Mouse (Mus musculus): ENCODE data around the gene 1700034J05Rik. TPM values are rescaled to one million over a fixed set of nuclear protein-coding genes. Genes with fewer than 3 reads are reported as not detected.

Gene 1700034J05Rik
- polyA plus RNA-seq, 1 experiment: not detected

GRCm38 (mm10) chr6:146907795-146908190 is 46.4 kb downstream of the 1700034J05Rik start:
- peaks cover 4% of the 10 kb centered on the region for H3K4me1 ChIP-seq (ENCODE audit: control insufficient read depth, insufficient read depth, low read length)
- H3K4me3 ChIP-seq (ENCODE audit: insufficient read depth, low read depth, low read length): no peak overlapping the region
- TF ChIP-seq POLR2A (IDR thresholded peaks at IDR 0.05; ENCODE audit: insufficient read depth, low read depth, low read length) (no peak), CTCF (IDR thresholded peaks at IDR 0.05; ENCODE audit: insufficient read depth, low read depth, low read length) (no peak)
- WGBS: 95% methylated on average over 1 of the region's 1 CpGs
- no peak overlapping the region for H3K27ac ChIP-seq (ENCODE audit: insufficient read depth, low read depth, low read length)

DNA sequence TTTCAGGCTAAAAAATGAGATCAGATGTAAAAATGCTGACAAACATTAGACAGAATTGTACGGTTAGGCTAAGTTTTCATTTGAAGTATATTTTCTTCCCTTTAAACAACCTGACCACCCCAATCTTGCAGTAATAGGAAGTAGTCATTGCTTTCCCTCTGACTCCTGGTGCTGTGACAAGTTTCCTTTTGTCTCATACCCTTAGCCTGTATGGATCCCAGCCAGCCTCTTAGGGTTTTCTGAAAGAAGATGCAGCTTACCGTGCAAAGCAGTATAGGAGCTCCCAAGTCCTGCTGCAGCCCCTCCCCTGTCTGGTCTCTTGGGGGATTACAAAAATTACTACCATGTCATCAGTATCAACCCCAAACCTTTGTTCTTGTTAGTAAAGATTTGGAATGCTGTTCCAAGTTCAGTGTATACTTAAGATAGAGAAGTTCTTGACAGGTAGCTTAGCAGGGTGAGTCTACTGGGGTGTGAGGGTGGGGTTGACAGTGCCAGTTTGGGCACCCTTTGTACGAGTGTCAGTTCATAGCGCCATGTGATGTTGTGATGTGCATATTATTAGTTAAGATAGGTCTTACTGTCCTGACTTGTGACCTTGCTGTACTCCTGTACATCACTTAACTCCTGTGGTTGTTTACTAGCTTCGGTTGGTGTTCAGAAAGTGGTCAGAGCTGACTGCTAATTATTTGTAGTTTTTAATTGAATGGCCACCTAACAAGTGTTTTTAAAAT is 47.0 kb downstream of the 1700034J05Rik start:
- Histone ChIP-seq H3K4me3 (ENCODE audit: insufficient read depth, low read depth, low read length) (no peak overlapping the region), H3K4me1 (ENCODE audit: control insufficient read depth, insufficient read depth, low read length) (peaks cover 4% of the 10 kb centered on the region), H3K27ac (ENCODE audit: insufficient read depth, low read depth, low read length) (no peak overlapping the region)
- TF ChIP-seq CTCF (IDR thresholded peaks at IDR 0.05; ENCODE audit: insufficient read depth, low read depth, low read length) (no peak), POLR2A (IDR thresholded peaks at IDR 0.05; ENCODE audit: insufficient read depth, low read depth, low read length) (no peak)
- WGBS: 73% methylated on average over 5 of the region's 5 CpGs

DNA sequence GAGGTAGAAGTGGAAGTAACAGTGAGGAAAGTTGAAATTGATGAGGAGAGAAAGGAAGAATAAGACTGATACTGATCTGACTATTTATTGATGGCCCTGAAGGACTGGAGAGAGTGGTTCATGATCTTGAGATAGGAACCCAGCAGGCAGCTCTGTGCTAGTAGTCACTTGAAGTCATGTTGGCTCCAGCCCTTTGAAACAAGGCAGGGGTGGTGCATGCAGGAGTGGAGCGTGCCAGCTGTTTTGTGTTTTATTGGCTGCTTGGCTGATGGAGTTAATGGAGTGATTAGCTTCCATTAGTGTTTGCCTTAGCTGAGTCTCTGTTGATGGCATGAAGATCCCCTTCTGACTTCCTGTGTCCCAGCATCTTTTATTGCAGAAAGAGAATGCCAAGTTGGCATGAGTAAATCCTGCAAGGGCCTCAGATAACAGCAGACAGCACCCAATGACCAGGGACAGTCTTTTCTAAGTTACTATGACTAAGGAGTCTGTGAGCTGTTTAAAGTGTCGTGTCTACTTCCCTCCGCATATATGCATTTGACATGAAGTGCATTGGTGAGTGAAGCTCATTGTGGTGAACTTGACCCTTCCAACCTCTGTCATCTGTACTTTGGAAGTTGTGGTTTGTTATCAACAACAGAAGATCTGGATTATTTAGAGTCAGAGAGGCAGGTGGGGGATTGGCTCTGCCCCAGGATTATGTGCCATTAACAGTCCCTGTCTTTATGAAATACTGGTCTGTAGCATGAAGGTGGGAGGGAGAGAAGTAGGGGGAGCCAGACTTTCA is 48.0 kb downstream of the 1700034J05Rik start:
- H3K4me1 ChIP-seq (ENCODE audit: control insufficient read depth, insufficient read depth, low read length): peaks cover 5% of the 10 kb centered on the region
- H3K4me3 ChIP-seq (ENCODE audit: insufficient read depth, low read depth, low read length): no peak overlapping the region
- no peak overlapping the region for H3K27ac ChIP-seq (ENCODE audit: insufficient read depth, low read depth, low read length)
- 86% methylated on average over 3 of the region's 3 CpGs for WGBS
- TF ChIP-seq POLR2A (IDR thresholded peaks at IDR 0.05; ENCODE audit: insufficient read depth, low read depth, low read length): no peak

- H3K4me1 ChIP-seq (ENCODE audit: control insufficient read depth, insufficient read depth, low read length): 0 out of 2 replicates have a peak, but pooled peaks cover 2% of the 10 kb centered on the region
- TF ChIP-seq CTCF (IDR thresholded peaks at IDR 0.05; ENCODE audit: insufficient read depth, low read depth, low read length): no peak
- TF ChIP-seq POLR2A (IDR thresholded peaks at IDR 0.05; ENCODE audit: insufficient read depth, low read depth, low read length): no peak
- H3K4me3 ChIP-seq (ENCODE audit: insufficient read depth, low read depth, low read length): no peak overlapping the region
- no peak overlapping the region for H3K27ac ChIP-seq (ENCODE audit: insufficient read depth, low read depth, low read length)
- 85% methylated on average over 3 of the region's 3 CpGs for WGBS
These were observed 49.5 kb downstream of the 1700034J05Rik start for GRCm38 (mm10) chr6:146904707-146905106.

DNA sequence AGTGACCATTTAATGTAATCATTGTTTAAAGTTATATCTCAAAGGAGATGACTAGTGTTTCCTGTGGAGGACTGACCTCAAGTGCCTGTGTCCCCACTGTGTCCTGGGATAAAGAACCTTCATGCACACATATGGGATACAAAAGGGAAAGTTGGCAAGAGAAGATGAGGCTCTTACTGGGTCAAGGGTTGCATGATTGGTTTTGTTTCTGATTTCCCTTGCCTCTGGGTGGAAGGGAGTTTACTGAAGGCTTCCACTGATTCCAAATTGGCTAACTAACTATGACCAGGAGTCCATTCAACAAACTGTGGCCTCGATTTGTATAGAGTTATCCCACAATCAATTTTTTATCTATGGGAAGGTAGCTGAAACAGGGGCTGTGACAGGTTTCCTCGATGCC is 50.6 kb downstream of the 1700034J05Rik start:
- TF ChIP-seq CTCF (IDR thresholded peaks at IDR 0.05; ENCODE audit: insufficient read depth, low read depth, low read length): no peak
- TF ChIP-seq POLR2A (IDR thresholded peaks at IDR 0.05; ENCODE audit: insufficient read depth, low read depth, low read length): no peak
- Histone ChIP-seq H3K4me3 (ENCODE audit: insufficient read depth, low read depth, low read length) (no peak overlapping the region), H3K27ac (ENCODE audit: insufficient read depth, low read depth, low read length) (no peak overlapping the region), H3K4me1 (ENCODE audit: control insufficient read depth, insufficient read depth, low read length) (0 out of 2 replicates have a peak, but pooled peaks cover 2% of the 10 kb centered on the region)
- 88% methylated on average over 2 of the region's 2 CpGs for WGBS

GRCm38 (mm10) chr6:146901929-146902328 is 52.3 kb downstream of the 1700034J05Rik start:
- TF ChIP-seq POLR2A (IDR thresholded peaks at IDR 0.05; ENCODE audit: insufficient read depth, low read depth, low read length): no peak
- TF ChIP-seq CTCF (IDR thresholded peaks at IDR 0.05; ENCODE audit: insufficient read depth, low read depth, low read length): no peak
- 89% methylated on average over 4 of the region's 4 CpGs for WGBS
- Histone ChIP-seq H3K4me1 (ENCODE audit: control insufficient read depth, insufficient read depth, low read length) (0 out of 2 replicates have a peak, but pooled peaks cover 6% of the 10 kb centered on the region), H3K4me3 (ENCODE audit: insufficient read depth, low read depth, low read length) (no peak overlapping the region), H3K27ac (ENCODE audit: insufficient read depth, low read depth, low read length) (no peak overlapping the region)

Other genes starting within 250 kb of the 1700034J05Rik start
- gene Stk38l, start 229.4 kb downstream of the 1700034J05Rik start, polyA plus RNA-seq (2012; ENCODE audit: insufficient read depth, insufficient read length, low replicate concordance, missing spikeins): not detected in 2 replicates
- not detected in 2 replicates for gene Arntl2, start 158.4 kb downstream of the 1700034J05Rik start, polyA plus RNA-seq (2012; ENCODE audit: insufficient read depth, insufficient read length, low replicate concordance, missing spikeins)
- gene Smco2, start 104.3 kb downstream of the 1700034J05Rik start, polyA plus RNA-seq (2012; ENCODE audit: insufficient read depth, insufficient read length, low replicate concordance, missing spikeins): not detected in 2 replicates
- gene Ppfibp1, start 65.9 kb downstream of the 1700034J05Rik start, polyA plus RNA-seq (2012; ENCODE audit: insufficient read depth, insufficient read length, low replicate concordance, missing spikeins): not detected in 2 replicates
- not detected in 2 replicates for gene Rep15, start 78.2 kb upstream of the 1700034J05Rik start, polyA plus RNA-seq (2012; ENCODE audit: insufficient read depth, insufficient read length, low replicate concordance, missing spikeins)
- not detected in 2 replicates for gene Mrps35, start 88.3 kb upstream of the 1700034J05Rik start, polyA plus RNA-seq (2012; ENCODE audit: insufficient read depth, insufficient read length, low replicate concordance, missing spikeins)
- gene Mansc4, start 132.6 kb upstream of the 1700034J05Rik start, polyA plus RNA-seq (2012; ENCODE audit: insufficient read depth, insufficient read length, low replicate concordance, missing spikeins): not detected in 2 replicates
- gene Klhl42, start 137.0 kb upstream of the 1700034J05Rik start, polyA plus RNA-seq (2012; ENCODE audit: insufficient read depth, insufficient read length, low replicate concordance, missing spikeins): not detected in 2 replicates

Data from olfactory bulb, adult 2 months (tissue).